Mouse (Mus musculus) heart, postnatal 25 days (tissue): ENCODE results near the gene Gcnt3. TPM values are rescaled to one million over a fixed set of nuclear protein-coding genes. Genes with fewer than 3 reads are reported as not detected.

Experiments
- DNase-seq: peaks from one replicate; pipeline ENCODE4 v3.0.0; 2022; ENCODE audit warnings: low spot score
- intact Hi-C: fragments of 180-260 bp; cut with DNase I; formaldehyde crosslinking; loops from one replicate; pipeline ENCODE4 v1.15.1; 2025
- total RNA-seq, 2 experiments: library from RNA; stranded (reverse); gene quantifications; 2 replicates each; pipeline ENCODE4 v1.2.3; 2021

Gene Gcnt3
- total RNA-seq, 2 experiments from 2014 or later: 0.08 TPM; not detected in 1

DNA sequence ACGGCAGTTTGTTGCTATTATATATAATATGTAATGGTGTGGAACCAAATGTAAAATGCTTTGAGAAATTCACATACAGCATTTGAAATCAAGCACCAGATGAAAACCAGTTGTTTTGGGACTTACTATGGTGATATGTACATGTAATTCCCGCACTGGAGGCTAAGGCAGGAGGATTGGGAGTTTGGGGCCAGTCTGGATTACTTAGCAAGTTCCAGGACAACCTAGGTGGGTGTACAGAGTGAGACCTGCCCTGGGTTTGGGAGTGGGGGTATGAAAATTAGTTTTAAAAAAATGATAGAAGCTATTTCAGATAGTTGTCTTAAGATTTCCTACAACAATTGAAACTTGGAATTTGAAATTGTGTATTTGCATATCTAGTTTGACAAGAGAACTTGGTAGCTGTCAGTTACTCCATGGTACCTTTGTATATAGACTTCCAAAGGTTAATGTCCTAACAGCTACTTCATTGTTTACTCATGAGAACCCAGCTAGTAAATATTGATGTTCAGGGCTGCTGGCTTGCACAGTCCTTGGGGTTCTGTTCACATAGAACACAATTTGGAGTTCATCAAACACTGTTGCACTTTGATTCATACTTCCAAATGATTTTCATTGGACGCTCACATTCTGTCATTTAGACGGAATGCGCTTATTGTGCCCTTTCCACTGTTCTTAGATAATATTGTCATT, 27.0 kb downstream of the Gcnt3 start:
- no peak for DNase-seq
- intact Hi-C loops: loop anchor here (2.0 kb wide), 1 partner anchor 16 kb away; no protein-coding TSS in a partner anchor

DNA sequence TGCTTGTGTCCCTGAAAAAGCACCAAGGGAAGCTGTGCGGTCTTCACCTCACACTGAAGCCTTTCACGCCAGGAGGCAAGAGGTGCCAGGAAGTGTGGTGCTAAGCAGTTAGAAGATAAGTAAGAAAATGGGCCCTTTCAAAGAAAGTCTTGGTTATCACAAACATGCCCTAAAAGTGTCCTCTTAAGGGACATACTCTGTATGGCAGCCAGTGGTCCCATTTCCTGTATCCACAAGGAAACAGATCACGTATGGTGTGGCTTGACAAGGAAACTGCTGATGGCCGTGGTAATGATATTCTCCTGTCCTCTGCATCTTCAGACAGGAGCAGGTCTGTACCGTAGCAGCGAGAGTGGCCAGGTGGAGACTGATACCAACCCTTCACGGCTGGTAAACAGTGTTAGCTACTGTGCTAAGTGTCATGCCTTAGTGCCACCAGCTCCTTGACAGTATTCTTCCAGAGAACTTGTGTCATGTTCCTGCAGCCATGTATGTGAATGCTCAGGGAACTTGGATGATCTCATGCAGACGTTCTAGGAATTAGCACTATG, 28.1 kb downstream of the Gcnt3 start:
- intact Hi-C loops: loop anchor here (2.0 kb wide), 1 partner anchor 15 kb away; no protein-coding TSS in a partner anchor
- DNase-seq: no peak

DNA sequence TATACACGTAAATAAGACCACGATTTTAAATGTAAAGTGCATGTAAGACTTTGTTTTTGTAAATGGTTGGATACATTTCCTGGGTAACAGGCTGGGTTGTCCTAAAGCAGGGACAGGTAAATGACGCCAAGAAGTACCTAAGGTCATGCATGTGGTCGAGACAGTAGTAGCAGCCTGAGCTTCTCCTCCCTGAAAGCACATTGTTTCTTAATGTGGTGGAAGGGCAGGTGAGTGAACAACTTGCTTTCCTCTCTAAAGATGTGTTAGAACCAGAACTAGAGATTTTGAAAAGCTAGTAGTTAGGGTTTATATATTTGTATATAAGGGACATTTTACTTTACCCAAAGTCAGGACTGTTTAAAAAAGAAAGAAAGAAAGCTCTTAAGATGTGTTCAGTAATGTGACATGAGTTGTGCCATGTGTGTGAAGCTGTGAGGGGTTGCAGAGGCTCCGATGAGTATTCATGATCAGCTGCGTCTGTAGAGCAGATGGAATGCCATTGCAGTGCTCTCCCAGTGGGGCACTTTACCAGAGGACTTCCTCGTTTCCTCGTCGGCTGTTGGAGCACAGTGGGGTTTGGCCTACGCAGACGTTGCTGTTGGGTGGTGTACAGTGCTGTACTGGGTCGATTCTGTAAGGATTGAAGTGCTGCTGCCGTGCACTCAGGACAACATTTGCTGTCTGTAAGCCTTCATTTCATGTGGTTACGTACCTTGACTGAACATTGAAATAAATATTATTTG, 30.2 kb downstream of the Gcnt3 start:
- DNase-seq: no peak
- intact Hi-C loops: no loop called here

GRCm38 (mm10) chr9:70006984-70007383, 30.9 kb downstream of the Gcnt3 start:
- intact Hi-C loops: no loop called here
- DNase-seq: no peak

DNA sequence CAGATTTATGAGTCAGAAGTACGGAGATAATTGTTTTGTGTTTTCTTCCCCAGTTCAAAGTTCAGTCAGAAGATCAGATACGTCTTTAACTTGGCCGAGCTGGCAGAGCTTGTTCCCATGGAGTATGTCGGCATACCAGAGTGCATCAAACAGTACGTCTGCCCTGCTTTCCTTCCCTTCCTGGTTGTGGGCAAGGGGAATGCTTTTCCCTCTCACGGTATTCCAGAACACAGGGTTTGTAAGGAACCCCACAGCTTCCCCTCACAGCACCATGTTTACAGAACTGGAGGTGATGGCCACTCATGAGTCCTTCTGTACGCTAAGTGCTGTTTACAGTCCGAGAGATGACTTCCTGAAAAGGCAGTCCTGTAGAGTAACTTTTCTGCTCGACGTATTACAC, 34.4 kb downstream of the Gcnt3 start:
- DNase-seq: no peak
- intact Hi-C loops: no loop called here

- DNase-seq: no peak
- intact Hi-C loops: no loop called here
Observed at GRCm38 (mm10) chr9:69999318-69999717, 38.6 kb downstream of the Gcnt3 start.

DNA sequence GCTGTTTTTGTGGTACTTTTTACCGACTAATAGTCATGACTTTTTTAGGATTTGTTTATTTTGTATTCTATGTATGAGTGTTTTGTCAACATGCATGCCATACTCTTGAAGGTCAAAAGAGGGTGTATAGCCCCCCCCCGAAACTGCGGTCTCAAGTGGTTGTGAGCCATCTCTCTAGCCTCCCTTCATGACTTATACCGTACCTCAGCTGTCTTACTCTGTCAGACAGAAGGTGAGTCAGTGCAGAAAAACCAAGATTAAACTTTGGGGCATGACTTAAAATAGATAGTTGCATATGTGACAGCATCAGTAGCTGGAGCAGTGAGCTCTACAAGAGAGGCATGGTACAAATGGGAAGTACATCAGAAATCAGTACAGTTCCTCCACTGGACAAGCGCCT, 43.3 kb downstream of the Gcnt3 start:
- intact Hi-C loops: loop anchor here (2.0 kb wide), 1 partner anchor 16 kb away; no protein-coding TSS in a partner anchor
- DNase-seq: no peak

DNA sequence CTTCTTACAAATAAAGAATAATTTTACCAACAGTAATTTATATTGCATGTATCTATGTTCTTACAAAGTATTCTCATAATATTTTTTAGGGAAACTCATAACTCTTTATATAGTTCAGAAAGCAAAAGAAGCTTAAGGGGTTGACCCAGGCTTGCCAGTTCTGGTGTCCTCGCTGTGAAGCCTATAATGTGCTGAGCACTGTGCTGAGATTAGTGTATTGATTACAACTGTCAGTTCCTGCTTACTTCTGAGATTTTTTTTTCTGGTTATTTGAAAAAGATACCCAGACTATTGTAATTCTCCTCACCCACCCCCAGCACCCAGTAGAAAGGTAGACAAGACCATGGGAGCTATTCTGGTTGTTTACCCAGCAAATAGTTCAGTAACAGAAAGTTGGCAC, 44.4 kb downstream of the Gcnt3 start:
- DNase-seq: no peak
- intact Hi-C loops: no loop called here

DNA sequence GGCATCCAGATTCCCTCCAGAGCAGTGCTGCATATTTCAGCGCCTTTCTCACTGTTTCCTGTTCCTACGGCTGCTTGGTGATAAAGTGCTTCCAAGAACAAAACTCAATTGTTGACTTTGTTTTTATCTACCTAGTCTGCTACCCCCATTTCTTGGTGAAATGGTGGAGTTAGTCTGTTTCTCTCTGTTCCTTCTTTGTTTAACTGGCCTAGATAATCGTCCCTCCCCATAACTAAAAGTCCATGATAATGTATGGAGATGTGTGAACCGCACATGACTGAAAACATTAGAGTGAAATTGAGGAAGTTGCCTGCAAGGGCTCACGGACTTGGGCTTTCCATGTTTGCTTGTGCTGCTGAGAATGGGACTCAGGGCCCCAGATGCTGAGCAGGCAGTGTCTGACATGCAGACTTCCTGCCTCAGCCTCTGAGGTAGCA, 45.0 kb downstream of the Gcnt3 start:
- intact Hi-C loops: no loop called here
- DNase-seq: no peak

DNA sequence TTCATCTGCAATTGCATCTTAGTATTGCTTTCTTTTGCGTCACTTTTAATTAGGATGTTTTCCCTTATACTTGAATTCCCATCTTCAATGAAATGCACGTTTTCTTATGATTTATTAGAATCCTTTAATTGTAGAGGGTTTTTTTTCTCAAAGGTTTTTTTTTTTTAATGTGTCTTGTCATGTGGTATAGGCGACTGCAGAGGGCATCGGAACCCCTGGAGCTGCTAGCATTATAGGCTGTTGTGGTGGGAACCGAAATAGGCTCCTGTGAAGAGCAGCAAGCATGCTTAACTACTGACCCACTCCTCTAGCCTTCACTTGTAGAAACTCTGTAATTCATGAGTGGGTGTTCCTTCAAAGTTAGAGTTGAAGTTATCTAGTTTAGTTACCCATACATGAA, 47.5 kb downstream of the Gcnt3 start:
- intact Hi-C loops: no loop called here
- no peak for DNase-seq

DNA sequence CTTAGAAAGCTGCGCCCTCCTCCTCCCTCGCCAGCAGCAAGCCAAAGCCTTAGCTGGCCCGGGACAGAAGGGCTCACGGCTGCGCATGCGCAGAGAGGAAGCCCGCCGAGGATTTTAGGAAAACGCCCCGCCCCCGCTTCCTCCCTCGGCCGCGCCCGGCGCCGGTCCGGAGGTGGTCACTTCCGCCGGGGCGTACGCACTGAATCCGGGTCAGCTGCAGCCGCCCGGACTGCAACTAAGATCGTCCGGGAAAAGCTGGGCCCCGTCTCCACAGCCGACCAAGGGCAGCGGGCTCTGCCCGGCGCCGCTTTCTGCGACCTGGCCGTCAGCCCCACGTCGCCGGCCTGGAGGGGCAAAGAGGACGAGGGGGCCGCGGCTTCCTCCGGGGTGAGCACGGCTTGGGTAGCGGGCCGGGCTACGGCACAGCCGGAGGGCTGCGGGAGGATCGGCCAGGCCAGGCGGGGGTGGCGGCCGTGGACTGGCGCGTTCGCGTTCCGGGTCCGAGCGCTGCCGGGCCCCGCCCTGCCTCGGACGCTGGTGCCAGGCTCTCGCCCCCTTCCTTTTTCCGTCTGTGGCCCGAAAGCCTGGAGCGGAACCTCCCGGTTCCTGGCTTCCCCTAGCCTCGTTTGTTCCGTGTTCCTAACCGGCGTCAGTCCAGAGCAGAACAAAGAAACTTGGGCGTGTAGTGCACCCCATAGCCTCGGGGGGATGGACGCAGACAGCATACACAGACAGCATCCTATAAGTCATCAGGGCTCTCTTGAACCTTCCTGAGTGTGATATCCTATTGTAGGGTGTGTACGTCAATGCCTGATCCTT, 48.4 kb downstream of the Gcnt3 start, which contains the start of gene Bnip2:
Gene Bnip2 (plus strand): TSS at position 164 of the 819 bp plus-strand sequence.
- peak; percentile 93 for DNase-seq
- intact Hi-C loops: loop anchor here (5.0 kb wide), 1 partner anchor 482 kb away; no protein-coding TSS in a partner anchor

DNA sequence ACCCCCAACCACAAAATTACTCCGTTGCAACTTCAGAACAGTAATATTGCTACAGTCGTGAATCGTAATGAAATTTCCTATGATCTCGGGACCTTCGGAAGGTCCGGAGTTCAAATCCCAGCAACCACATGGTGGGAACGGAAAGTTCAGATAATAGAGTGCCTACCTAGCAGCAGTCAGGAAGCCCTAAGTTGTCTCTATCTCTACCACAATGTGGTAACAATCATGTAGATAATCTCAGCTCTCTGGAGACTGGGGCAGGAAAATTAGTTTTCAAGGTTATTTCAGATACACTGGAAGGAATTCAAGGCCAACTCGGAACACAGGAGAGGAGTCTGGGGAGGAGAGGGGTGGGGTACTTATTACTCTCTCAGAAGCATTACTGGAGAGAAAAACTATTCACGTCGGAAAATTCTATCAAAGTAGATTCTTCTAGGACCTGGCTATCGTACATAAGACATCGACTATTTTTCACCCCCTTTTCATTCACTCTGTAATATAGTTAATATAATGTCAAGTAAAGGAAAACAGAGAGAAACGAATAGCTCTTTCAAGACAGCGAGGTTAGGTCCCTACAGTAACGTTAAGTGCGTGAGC, 49.1 kb downstream of the Gcnt3 start:
- no peak for DNase-seq
- intact Hi-C loops: loop anchor here (5.0 kb wide), 1 partner anchor 482 kb away; no protein-coding TSS in a partner anchor

DNA sequence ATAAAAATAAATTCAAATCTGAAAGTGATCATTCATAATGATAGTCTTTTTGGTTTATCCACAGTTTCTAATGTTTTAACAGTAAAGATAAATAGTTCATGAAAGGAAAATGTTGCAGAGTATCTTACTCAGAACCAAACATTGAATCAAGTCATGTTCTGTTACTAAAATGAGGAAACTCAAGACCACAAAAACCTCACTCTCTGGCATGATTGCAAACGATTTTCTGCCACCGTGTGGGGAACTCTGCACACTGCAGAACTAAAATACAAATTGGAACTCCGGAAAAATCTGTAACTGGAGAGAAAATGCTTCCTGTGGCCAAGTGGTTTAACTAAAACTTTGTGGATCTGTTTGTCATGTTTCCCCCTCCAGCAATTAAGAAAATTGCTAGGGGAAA, 50.3 kb downstream of the Gcnt3 start:
- intact Hi-C loops: loop anchor here (1.0 to 5.0 kb wide), 3 partner anchors 38 to 480 kb away; no protein-coding TSS in a partner anchor
- DNase-seq: peak; percentile 21

DNA sequence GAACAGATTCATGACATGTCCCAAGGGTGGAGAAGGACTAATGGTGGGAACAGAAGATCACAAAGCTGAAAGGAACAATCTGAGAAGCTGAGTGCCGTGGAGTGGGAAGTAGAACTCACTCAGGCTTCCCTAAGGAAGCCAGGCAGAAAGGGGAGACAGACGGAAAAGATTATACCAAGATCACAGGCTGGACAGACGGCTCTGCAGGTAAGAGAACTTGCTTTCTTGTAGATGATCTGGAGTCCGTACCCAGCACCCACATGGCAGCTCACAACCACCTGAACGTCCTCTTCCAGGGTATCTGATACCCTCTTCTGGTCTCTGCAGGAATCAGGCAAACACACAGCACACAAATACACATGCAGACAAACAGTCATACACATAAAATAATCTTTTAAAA, 51.3 kb downstream of the Gcnt3 start:
- no peak for DNase-seq
- intact Hi-C loops: loop anchor here (2.0 to 5.0 kb wide), 2 partner anchors 364 to 479 kb away; no protein-coding TSS in a partner anchor

GRCm38 (mm10) chr9:69986063-69986462, 51.8 kb downstream of the Gcnt3 start:
- no peak for DNase-seq
- intact Hi-C loops: loop anchor here (2.0 to 5.0 kb wide), 2 partner anchors 363 to 479 kb away; no protein-coding TSS in a partner anchor

DNA sequence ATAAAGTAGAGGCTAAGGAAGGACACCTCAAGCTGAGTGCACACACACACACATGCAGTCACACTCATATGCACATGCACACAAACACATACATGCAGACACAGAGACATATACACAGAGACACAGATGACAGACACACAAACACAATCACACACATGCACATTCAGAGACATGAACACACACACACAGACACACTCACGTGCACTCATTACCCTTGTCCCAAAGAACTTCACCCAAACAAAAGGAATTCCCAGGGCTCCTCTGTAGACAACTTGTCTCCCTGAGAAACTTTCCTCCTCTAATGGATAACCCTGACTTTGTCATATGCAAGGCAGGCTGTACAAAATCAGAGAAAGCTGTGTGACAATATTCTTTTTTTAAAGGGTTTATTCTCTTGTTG, 52.4 kb downstream of the Gcnt3 start:
- intact Hi-C loops: loop anchor here (5.0 kb wide), 1 partner anchor 478 kb away; no protein-coding TSS in a partner anchor
- no peak for DNase-seq
